Mouse (Mus musculus) limb, embryonic 14.5 days (tissue): ENCODE measurements around the gene A830018L16Rik. TPM values are rescaled to one million over a fixed set of nuclear protein-coding genes. Genes with fewer than 3 reads are reported as not detected.
A peak's percentile ranks its signal among the peaks of the same experiment; 100 is the strongest.

ENCODE experiments used
- ATAC-seq: fragments of 200-750 bp; cut with Nextera tagmentation; 2 replicates; pipeline ENCODE4 v1.8.0; 2017; ENCODE audit warnings: low read depth, moderate number of reproducible peaks, moderate TSS enrichment; ENCODE audit not compliant: low FRiP score
- DNase-seq: peaks from one replicate; pipeline ENCODE4 v3.0.0-alpha.2; 2015; ENCODE audit warnings: low spot score
- H3K27ac ChIP-seq: fragments of 300-500 bp; sonication (generic); replicated peaks from 2 replicates; pipeline ENCODE4 v1.5.1; 2014; ENCODE audit warnings: low read depth, mild to moderate bottlenecking, low read length, moderate library complexity, mixed read lengths
- H3K27me3 ChIP-seq: fragments of 300-500 bp; sonication (generic); 2 replicates; pipeline ENCODE4 v1.6.1; 2014; ENCODE audit warnings: low read length, mixed read lengths; ENCODE audit not compliant: control insufficient read depth, insufficient read depth
- H3K36me3 ChIP-seq: fragments of 300-500 bp; sonication (generic); 2 replicates; pipeline ENCODE4 v1.6.1; 2014; ENCODE audit warnings: mild to moderate bottlenecking, low read length, moderate library complexity, mixed read lengths; ENCODE audit not compliant: control insufficient read depth, insufficient read depth
- H3K4me1 ChIP-seq: fragments of 300-500 bp; sonication (generic); 2 replicates; pipeline ENCODE4 v1.6.1; 2014; ENCODE audit warnings: antibody characterized with exemption, low read length, mixed read lengths; ENCODE audit not compliant: control insufficient read depth, insufficient read depth
- H3K4me2 ChIP-seq: fragments of 300-500 bp; sonication (generic); replicated peaks from 2 replicates; pipeline ENCODE4 v1.6.1; 2014; ENCODE audit warnings: low read depth, mild to moderate bottlenecking, low read length, moderate library complexity; ENCODE audit not compliant: severe bottlenecking
- H3K4me3 ChIP-seq: fragments of 300-500 bp; sonication (generic); replicated peaks from 2 replicates; pipeline ENCODE4 v1.5.1; 2014; ENCODE audit warnings: low read length
- H3K9ac ChIP-seq: fragments of 300-500 bp; sonication (generic); 2 replicates; pipeline ENCODE4 v1.6.1; 2014; ENCODE audit warnings: mild to moderate bottlenecking, low read depth, low read length, moderate library complexity; ENCODE audit not compliant: severe bottlenecking
- H3K9me3 ChIP-seq: fragments of 300-500 bp; sonication (generic); 2 replicates; pipeline ENCODE4 v1.6.1; 2016; ENCODE audit warnings: low read length; ENCODE audit not compliant: control insufficient read depth
- POLR2A ChIP-seq: fragments of 200-500 bp; IDR thresholded peaks from 2 replicates; pipeline ENCODE4 v1.8.0; 2012; ENCODE audit warnings: inconsistent platforms, mild to moderate bottlenecking, moderate library complexity, borderline replicate concordance; ENCODE audit not compliant: insufficient read depth, insufficient read length; ENCODE audit errors: extremely low read depth
- WGBS: fragments of 180-500 bp; shearing (Covaris S2); extraction: QIAGEN DNeasy Blood & Tissue Kit; methylation state at CpG from one replicate; pipeline ENCODE4 v1.1.7; 2014; 5-methylcytosine and 5-hydroxymethylcytosine counted together
- polyA plus RNA-seq, 2 experiments: library from polyadenylated mRNA; depleted of rRNA in 1 of 2; stranded (reverse) in 1 of 2; unstranded in 1 of 2; fragments of >200 nt; fragmentation: Nextera tagmentation in 1 of 2; extraction: Ambion mirVana in 1 of 2; gene quantifications; 2 replicates each; pipeline versions ENCODE4 v1.2.1 to v1.2.3; 2012 to 2014

A830018L16Rik gene
- polyA plus RNA-seq, 2 experiments, result 1.9 to 2.9 TPM

DNA sequence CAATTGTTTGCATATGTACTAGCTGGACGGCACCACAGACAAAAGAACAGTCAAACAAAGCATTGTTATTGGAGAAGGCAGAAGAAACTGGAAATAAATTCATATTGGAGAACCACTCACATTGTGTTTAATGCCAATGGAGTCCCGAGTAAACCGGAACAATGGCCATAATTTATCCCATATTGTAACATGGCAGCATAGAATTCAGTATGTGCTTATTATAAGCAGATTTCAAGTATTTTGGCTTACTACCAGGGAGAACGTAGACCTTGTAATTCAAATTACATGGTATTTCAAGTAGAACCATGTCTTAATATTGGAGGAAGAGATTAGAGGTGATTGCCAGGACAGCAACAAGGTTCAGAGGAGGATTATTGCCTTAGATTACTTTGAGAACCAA, 458.9 kb downstream of the A830018L16Rik start:
- Histone ChIP-seq H3K9me3 (no peaks in the 10 kb centered on the region), H3K27ac (no peak overlapping the region), H3K4me3 (no peak overlapping the region), H3K36me3 (no peaks in the 10 kb centered on the region), H3K9ac (no peak overlapping the region), H3K27me3 (no peaks in the 10 kb centered on the region), H3K4me1 (no peaks in the 10 kb centered on the region), H3K4me2 (no peak overlapping the region)
- no peak for TF ChIP-seq POLR2A
- ATAC-seq (no peak), DNase-seq (peak; percentile 6)
- WGBS, result 60% methylated on average over 4 of the region's 4 CpGs

DNA sequence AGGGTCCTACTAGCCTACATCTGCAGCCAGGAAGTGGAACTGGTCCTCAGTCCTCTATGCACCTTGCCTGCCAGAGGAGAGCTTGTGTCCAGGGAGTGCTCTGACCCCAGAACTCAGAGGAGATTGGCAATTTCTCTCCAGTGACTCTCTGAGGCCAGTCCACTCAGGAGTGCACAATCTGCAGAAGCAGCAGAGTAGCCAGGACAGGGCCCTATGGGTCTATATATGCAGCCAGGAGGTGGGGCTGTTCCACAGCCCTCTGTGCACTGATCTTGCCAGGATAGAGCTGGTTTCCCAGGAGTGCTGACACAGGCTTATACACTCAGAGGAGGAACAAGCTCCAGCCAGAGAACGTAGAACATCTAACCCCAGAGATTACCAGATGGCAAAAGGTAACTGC, 459.7 kb downstream of the A830018L16Rik start:
- DNase-seq (no peak), ATAC-seq (no peak)
- Histone ChIP-seq H3K4me3 (no peak overlapping the region), H3K27me3 (no peaks in the 10 kb centered on the region), H3K9me3 (no peaks in the 10 kb centered on the region), H3K4me2 (no peak overlapping the region), H3K36me3 (no peaks in the 10 kb centered on the region), H3K27ac (no peak overlapping the region), H3K9ac (no peak overlapping the region), H3K4me1 (no peaks in the 10 kb centered on the region)
- WGBS, result 58% methylated on average over 1 of the region's 1 CpGs
- no peak for TF ChIP-seq POLR2A

DNA sequence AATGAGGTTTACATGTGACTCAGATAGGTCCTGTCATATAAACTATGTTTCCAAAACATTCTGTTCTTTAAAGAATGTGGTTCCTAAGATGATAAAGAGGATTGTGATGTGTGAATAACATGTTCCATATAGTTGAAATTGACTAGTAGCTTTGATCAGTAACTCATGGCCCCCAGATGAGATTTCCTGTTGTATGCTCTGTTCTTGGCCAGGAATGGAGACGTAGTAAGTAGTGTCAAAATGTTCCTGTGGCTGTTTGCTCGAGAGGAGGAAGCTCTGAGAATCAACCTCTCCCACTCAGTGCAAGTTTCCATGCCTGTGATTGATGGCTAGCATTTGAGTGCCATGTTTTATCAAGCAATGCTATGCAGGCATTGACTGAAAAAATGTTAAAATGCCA, 467.8 kb downstream of the A830018L16Rik start:
- H3K27me3 ChIP-seq, result no peaks in the 10 kb centered on the region
- H3K9me3 ChIP-seq, result no peaks in the 10 kb centered on the region
- no peak overlapping the region for H3K9ac ChIP-seq
- WGBS, result 33% methylated on average over 2 of the region's 2 CpGs
- TF ChIP-seq POLR2A, result no peak
- H3K4me2 ChIP-seq, result no peak overlapping the region
- no peaks in the 10 kb centered on the region for H3K4me1 ChIP-seq
- H3K36me3 ChIP-seq, result no peaks in the 10 kb centered on the region
- H3K4me3 ChIP-seq, result no peak overlapping the region
- ATAC-seq (no peak), DNase-seq (no peak)
- H3K27ac ChIP-seq, result no peak overlapping the region

DNA sequence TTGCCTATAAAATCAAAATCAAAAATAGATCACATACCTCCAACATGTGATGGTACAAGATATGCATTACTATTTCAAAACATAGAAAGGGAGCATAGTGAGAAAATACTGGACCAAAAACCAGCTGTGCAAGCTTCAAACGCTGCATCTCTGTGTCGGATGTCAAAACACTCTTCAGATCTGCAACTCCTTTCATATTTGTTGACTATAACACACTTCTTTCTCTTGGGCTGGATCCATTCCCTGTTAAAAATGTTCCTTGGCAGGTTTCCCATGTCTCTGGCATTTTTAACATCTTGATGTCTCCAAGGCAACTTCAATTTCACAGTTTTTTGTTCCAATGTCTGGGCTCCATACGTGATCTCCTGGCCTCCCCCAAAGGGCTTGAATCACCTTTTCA, 481.8 kb downstream of the A830018L16Rik start:
- ATAC-seq, result 0 out of 2 replicates have a peak, but pooled peaks have one; percentile 6
- DNase-seq, result peak; percentile 58
- H3K27ac ChIP-seq, result no peak overlapping the region
- no peak overlapping the region for H3K4me3 ChIP-seq
- no peak overlapping the region for H3K4me2 ChIP-seq
- WGBS, result 41% methylated on average over 3 of the region's 3 CpGs
- TF ChIP-seq POLR2A, result no peak
- H3K9ac ChIP-seq, result no peak overlapping the region
- 0 out of 2 replicates have a peak, but pooled peaks cover 8% of the 10 kb centered on the region for H3K4me1 ChIP-seq
- H3K9me3 ChIP-seq, result no peaks in the 10 kb centered on the region
- H3K27me3 ChIP-seq, result no peaks in the 10 kb centered on the region
- H3K36me3 ChIP-seq, result no peaks in the 10 kb centered on the region

DNA sequence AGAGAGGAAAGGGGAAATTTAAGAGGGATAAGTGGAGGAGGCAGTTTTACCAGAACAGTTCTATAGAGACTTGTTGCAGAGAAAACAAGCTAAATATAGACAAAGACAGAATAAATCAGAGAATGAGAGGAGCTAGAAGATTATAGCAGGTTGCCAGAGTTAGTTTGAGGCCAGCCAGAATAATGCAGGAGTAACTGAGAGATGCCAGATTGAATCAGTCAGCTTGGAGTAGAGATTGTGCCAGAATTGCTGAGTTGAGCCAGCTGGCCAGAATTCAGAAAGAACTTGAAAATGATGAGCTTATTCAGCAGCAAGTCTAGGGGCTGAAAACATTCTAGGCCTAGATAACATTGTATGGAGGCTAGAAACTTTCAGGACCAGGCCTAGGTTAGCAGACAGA, 502.0 kb downstream of the A830018L16Rik start:
- H3K27ac ChIP-seq, result no peak overlapping the region
- H3K9ac ChIP-seq, result no peak overlapping the region
- TF ChIP-seq POLR2A, result no peak
- H3K4me3 ChIP-seq, result no peak overlapping the region
- no peaks in the 10 kb centered on the region for H3K9me3 ChIP-seq
- H3K4me1 ChIP-seq, result no peaks in the 10 kb centered on the region
- no peaks in the 10 kb centered on the region for H3K27me3 ChIP-seq
- DNase-seq, result no peak
- ATAC-seq, result no peak
- no peak overlapping the region for H3K4me2 ChIP-seq
- H3K36me3 ChIP-seq, result no peaks in the 10 kb centered on the region

DNA sequence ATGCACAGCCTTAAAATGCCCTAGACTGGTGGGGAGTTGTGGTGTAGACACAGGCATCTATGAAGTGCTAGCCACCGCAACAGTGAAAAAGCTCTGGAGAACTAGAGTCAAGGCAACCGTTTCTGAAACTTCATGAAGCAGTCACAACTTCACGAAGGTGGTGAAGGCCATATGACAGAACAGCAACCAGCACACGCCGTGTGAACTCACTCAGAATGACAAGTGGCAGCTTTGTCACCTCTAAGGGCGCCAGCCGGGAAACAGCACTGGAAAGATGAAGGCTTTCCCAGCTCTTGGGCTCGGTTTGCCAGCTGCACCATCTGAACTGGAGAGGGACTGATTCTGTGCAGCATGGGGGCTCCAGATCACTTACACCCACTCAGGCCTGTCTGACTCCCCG, 523.1 kb downstream of the A830018L16Rik start:
- ATAC-seq (no peak), DNase-seq (no peak)
- Histone ChIP-seq H3K27me3 (no peaks in the 10 kb centered on the region), H3K36me3 (no peaks in the 10 kb centered on the region), H3K4me1 (no peaks in the 10 kb centered on the region), H3K9me3 (no peaks in the 10 kb centered on the region), H3K27ac (no peak overlapping the region), H3K4me3 (no peak overlapping the region), H3K4me2 (no peak overlapping the region), H3K9ac (no peak overlapping the region)
- WGBS, result 63% methylated on average over 9 of the region's 9 CpGs
- TF ChIP-seq POLR2A, result no peak
